Mouse (Mus musculus) T-cell, adult 2 months (primary cell): ENCODE data around the gene Nmrk2.

Source experiments
- DNase-seq: peaks from one replicate; pipeline ENCODE4 v3.0.0; 2022; ENCODE audit warnings: low spot score

The Nmrk2 gene

DNA sequence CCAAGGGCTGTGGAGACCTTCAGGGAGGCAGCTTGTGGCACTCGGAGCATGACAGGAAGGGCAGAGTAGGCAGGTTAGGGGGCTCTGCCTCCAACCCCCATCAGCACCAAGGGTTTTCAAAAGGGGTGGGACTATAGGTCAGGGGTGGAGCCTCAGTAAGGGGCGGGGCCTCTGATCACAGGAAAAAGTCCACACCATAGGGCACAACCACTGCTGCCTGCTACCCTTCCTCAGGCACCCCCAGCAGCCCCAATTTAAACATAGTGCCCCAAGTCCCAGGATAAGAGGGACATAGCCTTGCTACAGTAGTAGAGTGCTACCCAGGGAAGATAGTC, 39.6 kb downstream of the Nmrk2 start:
- no peak for DNase-seq

DNA sequence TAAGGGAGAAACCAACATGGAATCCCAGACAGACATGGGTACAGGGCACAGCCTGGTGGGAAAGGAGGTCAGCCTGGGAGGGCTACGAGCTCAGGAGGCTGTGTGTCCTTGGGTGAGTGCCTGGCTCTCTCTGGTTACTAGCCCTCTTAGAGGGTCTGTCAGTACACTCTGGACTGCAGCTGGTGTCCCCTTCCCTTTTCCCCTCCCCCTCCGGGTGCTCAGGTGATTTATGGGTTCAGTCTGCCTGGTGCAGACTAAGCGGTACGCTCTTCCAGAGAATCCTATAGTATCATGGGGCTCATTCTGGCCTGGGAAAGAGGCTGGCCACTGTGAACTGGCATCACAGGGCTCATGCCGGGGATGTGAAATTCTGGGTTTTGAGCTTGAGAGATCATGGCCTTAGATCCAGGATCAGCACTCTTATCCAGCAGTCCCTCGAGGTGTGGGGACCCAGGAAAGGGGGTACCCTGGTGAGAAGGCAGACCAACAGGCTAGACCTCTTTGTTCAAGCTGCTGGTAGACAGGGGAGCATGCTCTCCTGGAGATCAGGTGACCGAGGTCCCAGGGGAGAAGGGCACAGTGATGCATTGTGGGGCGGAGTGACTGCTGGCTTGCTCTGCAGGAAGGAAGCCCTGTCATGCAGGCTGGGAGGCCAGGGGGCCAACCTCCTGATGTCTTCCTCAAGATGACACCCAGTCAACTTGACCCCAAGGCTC, 40.1 kb downstream of the Nmrk2 start:
- DNase-seq: peak; percentile 26

DNA sequence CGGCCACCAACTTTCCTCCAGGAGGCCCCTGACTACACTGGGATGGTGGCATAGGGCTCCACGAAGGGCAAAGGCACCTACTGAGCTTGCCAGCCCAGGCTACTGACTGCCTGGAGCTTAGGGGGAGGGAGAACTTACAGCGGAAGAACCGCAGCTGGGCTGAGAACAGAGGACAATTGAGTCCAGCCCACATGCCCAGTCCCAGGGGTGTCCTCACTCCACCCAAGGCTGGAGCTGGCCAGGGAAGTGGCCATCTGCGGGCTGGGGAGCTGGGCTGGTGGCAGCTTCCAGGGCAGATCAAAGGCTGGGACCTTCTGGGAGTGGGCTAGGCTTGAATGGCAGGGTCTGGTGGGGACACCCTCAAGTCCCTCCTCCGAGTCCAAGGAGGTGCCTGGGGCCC, 47.1 kb downstream of the Nmrk2 start:
- no peak for DNase-seq

DNA sequence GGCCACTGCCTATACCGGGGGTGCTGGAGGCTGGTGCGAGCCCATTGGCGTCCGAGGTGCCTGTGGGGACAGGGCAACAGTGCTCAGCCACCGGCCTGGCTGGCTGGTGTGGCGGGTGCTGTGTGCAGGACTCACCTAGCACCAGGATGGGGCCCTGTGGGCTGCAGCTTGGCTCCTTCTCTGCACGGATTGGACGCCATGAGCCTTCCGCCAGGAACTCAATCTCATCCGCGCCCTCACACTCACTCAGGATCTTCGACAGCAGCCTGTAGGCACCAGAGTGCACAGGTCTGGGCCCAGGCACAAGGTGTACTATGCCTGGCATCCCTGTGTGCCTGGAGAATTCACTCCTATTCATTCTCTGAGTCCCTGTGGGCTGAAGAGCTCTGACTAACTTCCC, 47.5 kb downstream of the Nmrk2 start:
- no peak for DNase-seq

- no peak for DNase-seq
These were observed 49.2 kb downstream of the Nmrk2 start for GRCm38 (mm10) chr10:81152609-81153008.

GRCm38 (mm10) chr10:81151261-81151660, 50.6 kb downstream of the Nmrk2 start:
- no peak for DNase-seq
